Mouse (Mus musculus): ENCODE results near the gene Marveld3. TPM values are rescaled to one million over a fixed set of nuclear protein-coding genes. Genes with fewer than 3 reads are reported as not detected.

Gene Marveld3
- under 1 TPM in 1 of 2 experiments, not detected in 1; 0.43 TPM for total RNA-seq (2021)
- long read RNA-seq, experiment 1, result 0 reads
- long read RNA-seq, experiment 2, result 0 reads

- peak; percentile 31 for DNase-seq
- intact Hi-C loops (cut with DNase I; ENCODE audit: low total_unique reads), result no loop called here
These were observed at the start of gene Marveld3 for GRCm38 (mm10) chr8:109961693-109962367. Marveld3 (minus strand) TSS chr8:109962203.

- intact Hi-C loops (cut with DNase I; ENCODE audit: low total_unique reads), result no loop called here
- peak; percentile 31 for DNase-seq
These were observed 48.9 kb upstream of the Marveld3 start for GRCm38 (mm10) chr8:110010868-110011267.

DNA sequence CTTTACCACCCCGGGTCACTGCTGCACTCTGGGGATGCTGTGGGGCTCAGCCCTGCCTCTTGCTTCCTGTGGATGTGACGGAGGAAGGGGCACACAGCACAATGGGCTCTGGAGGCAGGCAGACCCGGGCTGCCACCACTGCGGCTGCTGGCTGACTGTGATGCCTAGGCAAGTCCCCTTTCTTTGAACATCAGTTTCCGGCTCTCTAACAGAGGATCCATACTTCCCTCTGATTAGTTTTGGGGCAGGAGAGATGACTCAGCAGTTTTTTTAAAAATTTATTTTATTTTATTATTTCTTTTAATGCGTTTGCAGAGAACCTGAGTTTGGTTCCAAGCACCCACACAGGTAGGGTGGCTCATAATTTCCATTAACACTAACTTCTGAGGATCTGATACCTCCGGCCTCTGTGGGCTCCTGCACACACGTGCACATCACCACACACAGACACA is 47.0 kb upstream of the Marveld3 start:
- intact Hi-C loops (cut with DNase I; ENCODE audit: low total_unique reads), result loop anchor here (5.0 kb wide), 2 partner anchors 37 to 63 kb away; no protein-coding TSS in a partner anchor
- no peak for DNase-seq

- DNase-seq, result no peak
- intact Hi-C loops (cut with DNase I; ENCODE audit: low total_unique reads), result loop anchor here (5.0 kb wide), 2 partner anchors 36 to 64 kb away; no protein-coding TSS in a partner anchor
These were observed 46.4 kb upstream of the Marveld3 start for GRCm38 (mm10) chr8:110008228-110008994.

- intact Hi-C loops (cut with DNase I; ENCODE audit: low total_unique reads), result loop anchor here (5.0 kb wide), 2 partner anchors 34 to 66 kb away; no protein-coding TSS in a partner anchor
- no peak for DNase-seq
These were observed 44.5 kb upstream of the Marveld3 start for GRCm38 (mm10) chr8:110006312-110007023.

DNA sequence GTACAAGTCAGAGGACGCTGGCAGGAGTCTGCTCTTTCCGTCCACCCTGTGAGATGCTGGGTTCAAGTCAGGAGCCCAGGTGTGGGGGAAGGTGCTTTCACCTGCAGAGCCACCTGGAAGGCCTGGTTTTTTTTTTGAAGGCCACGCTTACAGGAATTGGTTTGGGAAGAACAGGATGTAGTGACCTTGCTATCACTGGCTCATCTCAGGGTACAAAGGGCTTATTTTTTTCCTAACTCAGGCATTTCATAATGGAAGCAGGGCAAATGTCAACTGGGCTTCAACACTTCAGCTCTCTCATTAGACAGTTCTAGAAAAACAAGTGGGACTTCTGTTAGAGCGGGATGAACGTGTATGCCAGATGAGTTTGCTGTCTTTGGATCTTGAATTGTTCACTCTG is 42.3 kb upstream of the Marveld3 start:
- intact Hi-C loops (cut with DNase I; ENCODE audit: low total_unique reads), result no loop called here
- DNase-seq, result no peak

GRCm38 (mm10) chr8:110002953-110003352 is 41.0 kb upstream of the Marveld3 start:
- DNase-seq, result no peak
- intact Hi-C loops (cut with DNase I; ENCODE audit: low total_unique reads), result no loop called here

- DNase-seq, result no peak
- intact Hi-C loops (cut with DNase I; ENCODE audit: low total_unique reads), result no loop called here
These were observed 38.0 kb upstream of the Marveld3 start for GRCm38 (mm10) chr8:109999974-110000373.

GRCm38 (mm10) chr8:109998066-109998465 is 36.1 kb upstream of the Marveld3 start:
- intact Hi-C loops (cut with DNase I; ENCODE audit: low total_unique reads), result no loop called here
- no peak for DNase-seq

DNA sequence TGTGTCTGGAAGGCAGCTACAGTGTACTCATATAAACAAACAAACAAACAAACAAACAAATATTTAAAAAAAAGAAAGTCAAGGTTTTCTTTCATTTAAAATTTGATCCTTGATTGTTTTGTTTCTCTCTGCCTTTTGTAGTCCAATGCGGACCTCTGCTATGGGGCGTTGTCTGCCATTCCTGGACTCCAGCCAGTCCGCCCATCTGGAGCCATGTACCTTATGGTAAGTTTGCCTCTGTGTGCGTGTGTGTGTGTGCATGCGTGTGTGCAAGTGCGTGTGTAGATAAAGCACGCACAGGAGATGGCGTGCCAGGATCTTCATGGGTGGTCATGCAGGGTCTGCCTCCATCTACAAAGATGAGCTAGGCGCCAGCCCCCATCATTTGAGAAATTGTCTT is 35.4 kb upstream of the Marveld3 start:
- no peak for DNase-seq

GRCm38 (mm10) chr8:109992951-109993350 is 30.9 kb upstream of the Marveld3 start:
- DNase-seq, result no peak

More for the DNA sequence above, 35.4 kb upstream of the Marveld3 start:
- intact Hi-C loops (cut with DNase I; ENCODE audit: low total_unique reads), result no loop called here

GRCm38 (mm10) chr8:109992166-109992565 is 30.2 kb upstream of the Marveld3 start:
- intact Hi-C loops (cut with DNase I; ENCODE audit: low total_unique reads), result no loop called here
- no peak for DNase-seq

More at GRCm38 (mm10) chr8:109992951-109993350, 30.9 kb upstream of the Marveld3 start:
- intact Hi-C loops (cut with DNase I; ENCODE audit: low total_unique reads), result no loop called here

- intact Hi-C loops (cut with DNase I; ENCODE audit: low total_unique reads), result no loop called here
- no peak for DNase-seq
These were observed 28.2 kb upstream of the Marveld3 start, which contains the start of gene Tat for GRCm38 (mm10) chr8:109990224-109990623. Tat (plus strand) TSS chr8:109990437.

- intact Hi-C loops (cut with DNase I; ENCODE audit: low total_unique reads), result no loop called here
- no peak for DNase-seq
These were observed 27.1 kb upstream of the Marveld3 start for GRCm38 (mm10) chr8:109989151-109989550.

- no peak for DNase-seq
These were observed 25.8 kb upstream of the Marveld3 start for GRCm38 (mm10) chr8:109987776-109988175.

DNA sequence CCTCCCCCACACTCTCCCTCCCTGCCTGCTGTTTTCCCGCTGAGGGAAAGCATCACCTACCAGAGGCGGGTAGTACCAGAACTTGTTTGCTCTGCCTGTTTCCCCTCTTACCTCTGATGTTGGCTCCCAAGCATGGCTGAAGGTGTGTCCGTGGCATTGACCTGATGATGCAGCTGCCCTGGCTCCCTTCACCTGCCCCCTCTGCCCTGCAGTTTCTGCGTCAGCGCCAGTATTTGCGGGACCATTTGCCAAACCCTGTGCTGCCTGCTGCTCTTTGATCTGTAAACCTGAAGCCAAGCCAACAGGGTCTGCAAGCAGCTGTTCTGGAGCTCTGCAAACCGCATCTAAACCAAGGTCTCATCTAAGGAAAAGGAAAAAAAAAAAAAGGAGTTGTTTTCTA is 24.4 kb upstream of the Marveld3 start:
- intact Hi-C loops (cut with DNase I; ENCODE audit: low total_unique reads), result no loop called here
- DNase-seq, result no peak

More at GRCm38 (mm10) chr8:109987776-109988175, 25.8 kb upstream of the Marveld3 start:
- intact Hi-C loops (cut with DNase I; ENCODE audit: low total_unique reads), result no loop called here

DNA sequence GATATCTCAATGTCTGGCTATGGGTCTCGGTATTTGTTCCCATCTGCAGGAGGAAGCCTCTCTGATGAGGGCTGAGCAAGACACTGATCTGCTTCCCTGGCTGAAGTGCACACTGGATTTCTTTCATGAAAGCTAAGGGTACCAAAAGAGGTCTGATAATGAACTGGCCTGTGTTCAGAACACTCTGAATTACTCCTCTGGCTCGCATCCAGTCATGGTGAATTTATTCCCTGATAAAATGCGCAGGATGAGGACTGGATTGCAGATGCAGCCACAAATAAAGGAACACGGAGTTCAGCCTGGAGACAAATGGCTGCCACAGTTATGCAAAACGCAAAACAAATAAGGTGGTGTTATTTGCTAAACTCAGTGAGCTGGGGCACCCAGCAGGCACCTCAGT is 21.9 kb upstream of the Marveld3 start:
- DNase-seq, result no peak
- intact Hi-C loops (cut with DNase I; ENCODE audit: low total_unique reads), result no loop called here

GRCm38 (mm10) chr8:109982386-109983105 is 20.5 kb upstream of the Marveld3 start:
- no peak for DNase-seq
- intact Hi-C loops (cut with DNase I; ENCODE audit: low total_unique reads), result no loop called here

GRCm38 (mm10) chr8:109979339-109979738 is 17.3 kb upstream of the Marveld3 start:
- intact Hi-C loops (cut with DNase I; ENCODE audit: low total_unique reads), result no loop called here
- no peak for DNase-seq
